Mouse (Mus musculus): Measurements from ENCODE around the gene Mad2l2.
"Not testable (repeated sequence)": the region's sequence is repeated elsewhere in the genome, so short reads cannot be mapped to it uniquely, and the experiment has no call there.

Mad2l2 gene

GRCm38 (mm10) chr4:148171261-148171660, 41.1 kb downstream of the Mad2l2 start:
- DNase-seq (ENCODE audit: low spot score in 2 of 2), result no peak

DNA sequence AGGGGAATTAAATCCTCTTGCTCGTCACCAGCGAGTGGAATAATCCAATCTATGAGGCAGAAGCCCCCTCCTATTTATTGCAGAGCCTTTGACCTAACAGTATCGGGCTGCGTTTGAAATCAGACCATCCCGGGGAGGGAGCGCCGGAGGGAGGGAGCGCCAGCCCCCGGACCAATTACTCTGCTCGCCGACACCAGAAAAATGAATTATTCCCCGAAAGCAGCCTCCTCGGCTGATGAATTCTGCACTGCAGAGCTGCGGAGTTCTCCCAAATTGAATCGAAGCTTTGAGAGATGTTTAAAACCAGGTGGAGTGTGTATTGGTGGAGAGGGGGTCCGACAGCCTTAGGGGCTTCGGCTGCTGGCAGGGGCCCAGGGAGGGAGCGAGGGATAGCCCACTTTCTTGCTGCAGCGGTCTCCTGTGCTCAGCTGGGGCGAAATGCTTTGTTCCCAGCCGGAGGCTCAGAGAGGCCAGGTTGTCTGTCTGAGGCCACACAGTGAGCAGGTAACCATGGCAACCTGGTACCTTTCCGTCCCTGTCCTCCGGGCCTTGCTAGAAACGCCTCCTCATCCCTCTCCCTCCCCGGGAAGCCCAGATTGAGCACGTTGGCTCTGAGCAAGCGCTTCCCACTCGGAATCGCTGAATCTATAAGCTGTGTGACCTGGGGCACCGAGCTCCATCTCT, 43.8 kb downstream of the Mad2l2 start:
- DNase-seq (ENCODE audit: low spot score in 2 of 2), result no peak

DNA sequence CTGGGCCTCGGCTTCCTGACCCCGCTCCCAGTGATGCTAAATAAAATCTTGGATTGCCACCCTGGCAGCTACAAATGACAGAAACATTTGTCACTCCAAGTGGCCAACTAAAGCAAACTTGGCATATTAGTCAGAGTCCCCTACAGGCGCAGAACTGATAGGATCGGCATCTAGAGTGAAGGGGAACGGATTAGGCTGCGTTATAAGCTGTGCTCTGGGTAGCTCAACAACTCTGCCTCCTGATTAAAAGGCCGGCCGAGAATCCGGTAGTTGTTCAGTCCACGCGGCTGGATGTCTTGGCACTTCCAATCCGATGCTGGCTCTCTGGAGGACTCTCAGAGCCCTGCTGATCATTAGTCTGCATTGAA, 44.3 kb downstream of the Mad2l2 start:
- no peak for DNase-seq (ENCODE audit: low spot score in 2 of 2)

- DNase-seq (ENCODE audit: low spot score in 2 of 2), result not testable (repeated sequence)
These were observed 46.4 kb downstream of the Mad2l2 start for GRCm38 (mm10) chr4:148176603-148177002.

GRCm38 (mm10) chr4:148177716-148178115, 47.5 kb downstream of the Mad2l2 start:
- DNase-seq (ENCODE audit: low spot score in 2 of 2), result no peak

GRCm38 (mm10) chr4:148181483-148181882, 51.3 kb downstream of the Mad2l2 start:
- no peak for DNase-seq (ENCODE audit: low spot score in 2 of 2)

GRCm38 (mm10) chr4:148182363-148182762, 52.2 kb downstream of the Mad2l2 start:
- DNase-seq (ENCODE audit: low spot score in 2 of 2), result no peak

DNA sequence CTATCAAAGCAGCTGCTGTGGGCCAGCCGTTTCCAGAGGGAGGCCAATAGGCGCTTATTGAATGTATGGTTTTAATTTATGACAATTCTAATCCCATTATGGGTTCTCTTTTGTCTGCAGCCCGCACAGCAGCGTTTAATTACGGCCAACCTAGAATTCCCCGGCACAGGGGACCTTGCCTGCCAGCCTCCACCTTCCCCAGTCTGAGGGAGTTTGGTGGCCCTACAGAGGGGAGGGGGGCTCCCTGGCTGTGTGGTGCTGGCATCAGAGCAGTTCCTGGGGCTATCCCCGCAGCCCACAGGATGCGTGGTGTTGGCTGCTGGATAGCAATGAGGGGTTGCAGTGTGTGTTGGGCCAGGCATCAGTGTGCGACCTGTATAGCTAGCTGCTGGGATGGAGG, 54.4 kb downstream of the Mad2l2 start:
- no peak for DNase-seq (ENCODE audit: low spot score in 2 of 2)

DNA sequence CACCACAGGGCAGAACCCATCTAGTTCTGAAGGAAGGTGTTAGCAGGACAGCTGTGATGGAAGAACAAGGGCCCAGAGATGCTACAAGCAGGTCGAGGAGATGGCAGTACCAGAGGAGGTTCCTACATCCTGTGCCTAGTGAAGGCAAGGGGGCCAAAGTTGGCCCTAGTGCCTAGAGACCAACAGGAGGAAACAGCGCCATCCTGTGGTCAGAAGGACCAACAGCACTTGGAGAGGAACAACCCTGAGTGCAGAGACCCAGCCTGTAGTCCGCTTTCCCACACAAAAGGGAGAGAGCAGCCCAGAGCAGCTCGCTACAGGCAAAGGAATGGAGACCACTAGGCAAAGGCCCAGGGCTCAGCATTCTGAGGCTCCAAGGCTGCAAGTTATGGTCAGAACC, 55.6 kb downstream of the Mad2l2 start:
- DNase-seq (ENCODE audit: low spot score in 2 of 2), result no peak

DNA sequence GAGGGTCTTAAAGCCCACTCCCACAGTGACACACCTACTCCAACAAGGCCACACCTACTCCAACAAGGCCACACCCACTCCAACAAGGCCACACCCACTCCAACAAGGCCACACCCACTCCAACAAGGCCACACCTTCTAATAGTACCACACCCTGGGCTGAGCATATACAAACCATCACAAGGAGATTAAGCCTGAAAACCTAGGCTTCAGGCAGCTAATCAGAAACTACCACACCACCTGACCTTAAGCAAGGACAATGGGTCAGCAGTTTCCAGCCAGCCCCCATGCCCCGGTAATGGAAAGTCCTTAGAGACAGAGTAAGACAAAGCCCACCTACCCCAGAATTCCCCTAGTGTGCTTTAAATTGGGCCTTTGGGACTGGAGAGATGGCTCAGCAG, 58.6 kb downstream of the Mad2l2 start:
- DNase-seq (ENCODE audit: low spot score in 2 of 2), result not testable (repeated sequence)

GRCm38 (mm10) chr4:148192707-148193245, 62.6 kb downstream of the Mad2l2 start:
- DNase-seq (ENCODE audit: low spot score in 2 of 2), result no peak

DNA sequence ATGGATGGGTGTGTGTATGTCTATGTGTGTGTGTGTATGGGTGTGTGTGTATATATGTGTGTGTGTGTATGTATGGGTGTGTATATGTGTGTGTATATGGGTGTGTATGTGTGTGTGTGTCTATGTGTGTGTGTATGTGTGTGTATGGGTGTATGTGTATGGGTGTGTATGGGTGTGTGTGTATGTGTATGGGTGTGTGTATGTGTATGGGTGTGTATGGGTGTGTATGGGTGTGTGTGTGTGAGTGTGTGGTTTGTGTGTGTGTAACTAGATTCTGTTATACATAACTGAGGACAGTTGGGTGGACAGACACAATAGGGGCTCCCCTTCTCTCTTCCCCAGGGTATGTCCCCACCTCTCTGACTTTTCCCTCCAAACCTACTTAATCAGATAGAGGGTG, 64.2 kb downstream of the Mad2l2 start:
- DNase-seq (ENCODE audit: low spot score in 2 of 2), result no peak

All from frontal cortex, postnatal 25 days (tissue).